Mouse (Mus musculus) forebrain, embryonic 15.5 days (tissue): ENCODE data around the gene Mob3a. TPM values are rescaled to one million over a fixed set of nuclear protein-coding genes. Genes with fewer than 3 reads are reported as not detected.
A peak's percentile ranks its signal among the peaks of the same experiment; 100 is the strongest.

ENCODE experiments used
- ATAC-seq: fragments of 200-750 bp; cut with Nextera tagmentation; replicated peaks from 2 replicates; pipeline ENCODE4 v1.8.0; 2017; ENCODE audit warnings: mild to moderate bottlenecking, moderate TSS enrichment, moderate library complexity
- H3K27ac ChIP-seq: fragments of 300-500 bp; sonication (generic); replicated peaks from 2 replicates; pipeline ENCODE4 v1.5.1; 2015; ENCODE audit warnings: mild to moderate bottlenecking, inconsistent platforms
- H3K27me3 ChIP-seq: fragments of 300-500 bp; sonication (generic); 2 replicates; pipeline ENCODE4 v1.6.1; 2015; ENCODE audit warnings: inconsistent platforms
- H3K36me3 ChIP-seq: fragments of 300-500 bp; sonication (generic); 2 replicates; pipeline ENCODE4 v1.6.1; 2015; ENCODE audit warnings: mild to moderate bottlenecking, inconsistent platforms
- H3K4me1 ChIP-seq: fragments of 300-500 bp; sonication (generic); 2 replicates; pipeline ENCODE4 v1.6.1; 2015; ENCODE audit warnings: inconsistent platforms
- H3K4me2 ChIP-seq: fragments of 300-500 bp; sonication (generic); replicated peaks from 2 replicates; pipeline ENCODE4 v1.6.1; 2015; ENCODE audit warnings: mild to moderate bottlenecking, inconsistent platforms
- H3K4me3 ChIP-seq: fragments of 300-500 bp; sonication (generic); 2 replicates; pipeline ENCODE4 v1.5.1; 2015; ENCODE audit warnings: mild to moderate bottlenecking, inconsistent platforms
- H3K9ac ChIP-seq: fragments of 300-500 bp; sonication (generic); replicated peaks from 2 replicates; pipeline ENCODE4 v1.6.1; 2015; ENCODE audit warnings: mild to moderate bottlenecking, inconsistent platforms
- H3K9me3 ChIP-seq: fragments of 300-500 bp; sonication (generic); 2 replicates; pipeline ENCODE4 v1.6.1; 2016; ENCODE audit warnings: inconsistent platforms
- WGBS: fragments of 180-500 bp; shearing (Covaris S2); methylation state at CpG from one replicate; pipeline ENCODE4 v1.1.7; 2015; ENCODE audit warnings: mixed read lengths; 5-methylcytosine and 5-hydroxymethylcytosine counted together
- polyA plus RNA-seq: library from polyadenylated mRNA; unstranded; fragments of >200 nt; fragmentation: Nextera tagmentation; extraction: Ambion mirVana; gene quantifications from 2 replicates; pipeline ENCODE4 v1.2.1, GENCODE M21; 2015

Gene Mob3a
- polyA plus RNA-seq, 1 experiment from 2014 or later = 52.6 TPM

GRCm38 (mm10) chr10:80674161-80674711 lies 27.5 kb downstream of the Mob3a start:
- Histone ChIP-seq H3K27me3 (no peaks in the 10 kb centered on the region), H3K9me3 (no peaks in the 10 kb centered on the region), H3K9ac (peak overlapping the region; percentile 96), H3K27ac (no peak overlapping the region), H3K36me3 (peaks cover 27% of the 10 kb centered on the region), H3K4me3 (peak overlapping the region; percentile 93), H3K4me2 (peak overlapping the region; percentile 69), H3K4me1 (peaks cover 61% of the 10 kb centered on the region)
- no peak for ATAC-seq
- WGBS = 68% methylated on average over 5 of the region's 5 CpGs

GRCm38 (mm10) chr10:80673690-80674089 lies 28.1 kb downstream of the Mob3a start:
- peak overlapping the region; percentile 96; the same call in 1 of the 2 replicates for H3K9ac ChIP-seq
- H3K4me2 ChIP-seq = peak overlapping the region; percentile 69
- ATAC-seq = no peak
- no peaks in the 10 kb centered on the region for H3K9me3 ChIP-seq
- no peak overlapping the region for H3K27ac ChIP-seq
- no peaks in the 10 kb centered on the region for H3K27me3 ChIP-seq
- peaks cover 33% of the 10 kb centered on the region for H3K36me3 ChIP-seq
- 91% methylated on average over 3 of the region's 3 CpGs for WGBS
- peaks cover 56% of the 10 kb centered on the region for H3K4me1 ChIP-seq
- peak overlapping the region; percentile 93; the same call in 1 of the 2 replicates for H3K4me3 ChIP-seq

GRCm38 (mm10) chr10:80671936-80672690 lies 29.7 kb downstream of the Mob3a start:
- H3K4me2 ChIP-seq = no peak overlapping the region
- no peak overlapping the region for H3K4me3 ChIP-seq
- H3K27me3 ChIP-seq = no peaks in the 10 kb centered on the region
- no peak for ATAC-seq
- WGBS = 88% methylated on average over 11 of the region's 11 CpGs
- H3K9me3 ChIP-seq = no peaks in the 10 kb centered on the region
- peaks cover 48% of the 10 kb centered on the region for H3K36me3 ChIP-seq
- H3K4me1 ChIP-seq = peaks cover 40% of the 10 kb centered on the region
- no peak overlapping the region for H3K27ac ChIP-seq
- H3K9ac ChIP-seq = no peak overlapping the region

GRCm38 (mm10) chr10:80671251-80671650 lies 30.5 kb downstream of the Mob3a start:
- no peaks in the 10 kb centered on the region for H3K9me3 ChIP-seq
- peaks cover 35% of the 10 kb centered on the region for H3K4me1 ChIP-seq
- H3K36me3 ChIP-seq = peaks cover 57% of the 10 kb centered on the region
- no peak for ATAC-seq
- no peak overlapping the region for H3K27ac ChIP-seq
- 95% methylated on average over 4 of the region's 4 CpGs for WGBS
- H3K9ac ChIP-seq = no peak overlapping the region
- no peak overlapping the region for H3K4me3 ChIP-seq
- H3K27me3 ChIP-seq = no peaks in the 10 kb centered on the region
- H3K4me2 ChIP-seq = no peak overlapping the region

- Histone ChIP-seq H3K4me2 (no peak overlapping the region), H3K9ac (no peak overlapping the region), H3K4me3 (no peak overlapping the region), H3K36me3 (peaks cover 60% of the 10 kb centered on the region), H3K27ac (no peak overlapping the region), H3K27me3 (no peaks in the 10 kb centered on the region), H3K4me1 (peaks cover 35% of the 10 kb centered on the region), H3K9me3 (no peaks in the 10 kb centered on the region)
- ATAC-seq = no peak
- 80% methylated on average over 2 of the region's 2 CpGs for WGBS
Observed at GRCm38 (mm10) chr10:80670531-80670930, 31.2 kb downstream of the Mob3a start.

- H3K27me3 ChIP-seq = no peaks in the 10 kb centered on the region
- 91% methylated on average over 7 of the region's 7 CpGs for whole genome bisulfite sequencing
- H3K9me3 ChIP-seq = no peaks in the 10 kb centered on the region
- peaks cover 34% of the 10 kb centered on the region for H3K4me1 ChIP-seq
- no peak for ATAC-seq
- H3K4me2 ChIP-seq = no peak overlapping the region
- no peak overlapping the region for H3K4me3 ChIP-seq
- H3K36me3 ChIP-seq = peaks cover 60% of the 10 kb centered on the region
- no peak overlapping the region for H3K27ac ChIP-seq
- no peak overlapping the region for H3K9ac ChIP-seq
Observed at GRCm38 (mm10) chr10:80669737-80670485, 31.9 kb downstream of the Mob3a start.

GRCm38 (mm10) chr10:80669018-80669417 lies 32.8 kb downstream of the Mob3a start:
- Histone ChIP-seq H3K36me3 (peaks cover 60% of the 10 kb centered on the region), H3K9me3 (no peaks in the 10 kb centered on the region), H3K4me1 (peaks cover 28% of the 10 kb centered on the region), H3K4me2 (no peak overlapping the region), H3K4me3 (no peak overlapping the region), H3K9ac (no peak overlapping the region), H3K27me3 (no peaks in the 10 kb centered on the region), H3K27ac (no peak overlapping the region)
- ATAC-seq = no peak
- 90% methylated on average over 12 of the region's 12 CpGs for WGBS

GRCm38 (mm10) chr10:80668614-80669013 lies 33.2 kb downstream of the Mob3a start:
- Histone ChIP-seq H3K4me3 (no peak overlapping the region), H3K4me1 (peaks cover 24% of the 10 kb centered on the region), H3K27ac (no peak overlapping the region), H3K4me2 (no peak overlapping the region), H3K9me3 (no peaks in the 10 kb centered on the region), H3K36me3 (peaks cover 60% of the 10 kb centered on the region), H3K27me3 (no peaks in the 10 kb centered on the region), H3K9ac (no peak overlapping the region)
- 90% methylated on average over 11 of the region's 11 CpGs for WGBS
- no peak for ATAC-seq

GRCm38 (mm10) chr10:80666837-80667412 lies 34.9 kb downstream of the Mob3a start:
- Histone ChIP-seq H3K4me2 (no peak overlapping the region), H3K27ac (no peak overlapping the region), H3K9ac (no peak overlapping the region), H3K4me3 (no peak overlapping the region), H3K9me3 (no peaks in the 10 kb centered on the region), H3K4me1 (peaks cover 7% of the 10 kb centered on the region; the same call in 1 of the 2 replicates), H3K27me3 (no peaks in the 10 kb centered on the region), H3K36me3 (peaks cover 58% of the 10 kb centered on the region)
- ATAC-seq = no peak
- 85% methylated on average over 19 of the region's 19 CpGs for WGBS

GRCm38 (mm10) chr10:80665981-80666733 lies 35.6 kb downstream of the Mob3a start:
- Histone ChIP-seq H3K4me3 (no peak overlapping the region), H3K9me3 (no peaks in the 10 kb centered on the region), H3K27me3 (no peaks in the 10 kb centered on the region), H3K4me2 (no peak overlapping the region), H3K4me1 (peaks cover 5% of the 10 kb centered on the region; the same call in 1 of the 2 replicates), H3K9ac (no peak overlapping the region), H3K36me3 (peaks cover 51% of the 10 kb centered on the region), H3K27ac (no peak overlapping the region)
- ATAC-seq = no peak
- 82% methylated on average over 10 of the region's 10 CpGs for WGBS

- no peak overlapping the region for H3K9ac ChIP-seq
- no peaks in the 10 kb centered on the region for H3K27me3 ChIP-seq
- H3K9me3 ChIP-seq = no peaks in the 10 kb centered on the region
- WGBS = 66% methylated on average over 4 of the region's 4 CpGs
- peaks cover 5% of the 10 kb centered on the region; the same call in 1 of the 2 replicates for H3K4me1 ChIP-seq
- no peak for ATAC-seq
- H3K4me3 ChIP-seq = no peak overlapping the region
- no peak overlapping the region for H3K27ac ChIP-seq
- H3K36me3 ChIP-seq = peaks cover 45% of the 10 kb centered on the region
- no peak overlapping the region for H3K4me2 ChIP-seq
Observed at GRCm38 (mm10) chr10:80665459-80665858, 36.3 kb downstream of the Mob3a start.
